Mouse (Mus musculus) E14TG2a.4 (cell line): ENCODE results near the gene Wdfy3.

Experiments used
- H3K27me3 ChIP-seq: 2 replicates; pipeline ENCODE4 v1.6.1; 2014; ENCODE audit warnings: low read length, control low read depth; ENCODE audit not compliant: insufficient read depth
- H3K36me3 ChIP-seq: 2 replicates; pipeline ENCODE4 v1.6.1; 2014; ENCODE audit warnings: low read length, control low read depth; ENCODE audit not compliant: insufficient read depth
- H3K4me1 ChIP-seq: replicated peaks from 2 replicates; pipeline ENCODE4 v1.6.1; 2014; ENCODE audit warnings: low read depth, low read length, control low read depth
- H3K4me3 ChIP-seq: replicated peaks from 2 replicates; pipeline ENCODE4 v1.5.1; 2014; ENCODE audit warnings: mild to moderate bottlenecking, low read length
- H3K9me3 ChIP-seq: 2 replicates; pipeline ENCODE4 v1.6.1; 2014; ENCODE audit warnings: low read length, control low read depth
- CTCF ChIP-seq: conservative IDR thresholded peaks from 2 replicates; pipeline ENCODE4 v1.5.1; 2014; ENCODE audit warnings: low read length
- NANOG ChIP-seq: IDR thresholded peaks from 2 replicates; pipeline ENCODE4 v1.6.1; 2014; ENCODE audit warnings: borderline replicate concordance, low read length, mixed read lengths
- POU5F1 ChIP-seq: IDR thresholded peaks from 2 replicates; pipeline ENCODE4 v1.6.1; 2014; ENCODE audit warnings: low read length, borderline replicate concordance

Gene Wdfy3

DNA sequence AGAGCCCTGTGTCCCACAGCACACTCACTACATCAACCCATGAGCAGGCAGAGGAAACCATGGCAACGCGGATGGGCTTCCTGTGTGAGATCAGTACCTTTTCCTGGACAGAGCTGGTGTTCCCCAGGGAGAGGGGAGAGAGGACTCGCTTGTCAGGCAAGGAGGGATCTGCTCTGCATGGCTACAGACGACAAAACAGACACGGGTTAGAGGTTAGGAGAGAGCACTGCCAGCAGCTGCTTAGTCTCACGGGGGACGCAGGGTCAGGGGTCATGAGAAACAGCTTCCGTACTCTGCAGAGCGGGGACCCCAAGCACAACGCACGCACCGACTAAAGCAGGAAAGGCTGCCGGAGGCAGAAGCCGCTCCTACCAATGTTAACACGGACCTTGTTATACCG is 133.8 kb downstream of the Wdfy3 start:
- Histone ChIP-seq H3K4me3 (no peak overlapping the region), H3K27me3 (no peaks in the 10 kb centered on the region), H3K36me3 (peaks cover 41% of the 10 kb centered on the region), H3K4me1 (peaks cover 21% of the 10 kb centered on the region), H3K9me3 (0 out of 2 replicates have a peak, but pooled peaks cover 2% of the 10 kb centered on the region)
- TF ChIP-seq NANOG (no peak), CTCF (no peak), POU5F1 (no peak)

DNA sequence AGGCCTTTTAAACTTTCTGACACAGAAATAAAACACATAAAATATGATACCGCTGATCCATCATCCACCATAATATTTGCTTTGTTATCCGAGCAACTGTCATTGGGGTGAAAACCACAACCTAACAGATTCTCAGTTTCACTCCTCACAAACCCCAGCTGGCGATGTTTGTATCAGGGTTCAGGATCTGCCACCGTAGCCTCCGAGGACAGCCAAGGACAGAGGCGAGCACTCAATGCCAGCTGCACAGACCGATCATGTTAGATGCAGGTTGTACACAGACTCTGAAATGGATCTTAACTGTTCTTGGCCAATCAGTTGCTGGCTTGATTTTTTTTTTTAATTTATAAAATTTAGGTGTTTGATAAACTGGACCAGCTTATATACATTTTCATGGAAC is 135.1 kb downstream of the Wdfy3 start:
- H3K4me3 ChIP-seq, result no peak overlapping the region

DNA sequence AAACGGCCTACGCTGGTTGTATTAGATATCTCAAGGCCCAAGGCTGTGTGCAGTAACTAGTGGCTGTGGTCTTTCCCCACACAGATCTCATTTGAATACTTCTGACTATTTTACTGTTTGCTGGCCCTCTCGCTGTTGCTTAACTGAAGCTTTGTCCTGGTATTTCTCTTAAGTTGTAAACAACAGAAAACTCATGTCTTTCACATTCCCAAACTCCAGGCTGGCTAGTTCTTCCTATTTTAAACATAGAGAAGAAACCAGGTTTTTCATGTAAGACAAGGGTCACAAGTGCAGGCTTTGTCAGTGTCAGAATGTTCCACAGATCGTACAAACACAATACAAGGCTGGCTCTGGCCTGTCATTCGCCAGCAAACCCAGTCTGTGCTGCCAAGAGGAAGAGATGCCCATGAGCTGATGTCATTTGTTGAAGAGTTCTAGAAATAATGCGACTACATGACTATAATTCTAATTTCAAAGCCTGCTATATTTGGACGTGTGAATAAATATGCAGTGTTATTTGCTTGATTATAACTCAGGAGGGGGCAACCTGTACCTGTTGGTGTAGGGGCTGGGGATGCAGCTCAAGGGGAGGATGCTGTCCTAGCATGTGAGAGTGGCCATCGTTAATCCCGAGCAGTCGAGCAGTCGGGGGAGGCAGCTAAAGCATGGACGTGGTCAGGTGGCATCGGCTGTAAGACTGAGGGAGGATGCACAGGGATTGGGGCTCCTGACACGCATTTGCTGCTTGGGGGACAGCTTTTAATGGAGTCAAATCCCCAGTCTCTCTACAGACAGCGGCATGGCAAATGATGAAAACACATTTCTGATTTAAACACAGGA is 136.5 kb downstream of the Wdfy3 start:
- peaks cover 29% of the 10 kb centered on the region for H3K4me1 ChIP-seq
- H3K9me3 ChIP-seq, result 0 out of 2 replicates have a peak, but pooled peaks cover 2% of the 10 kb centered on the region
- H3K4me3 ChIP-seq, result no peak overlapping the region
- no peaks in the 10 kb centered on the region for H3K27me3 ChIP-seq
- peaks cover 53% of the 10 kb centered on the region for H3K36me3 ChIP-seq
- TF ChIP-seq CTCF (no peak), POU5F1 (no peak), NANOG (no peak)

More for the DNA sequence above, 135.1 kb downstream of the Wdfy3 start:
- Histone ChIP-seq H3K36me3 (peaks cover 41% of the 10 kb centered on the region), H3K4me1 (peaks cover 26% of the 10 kb centered on the region), H3K27me3 (no peaks in the 10 kb centered on the region), H3K9me3 (0 out of 2 replicates have a peak, but pooled peaks cover 2% of the 10 kb centered on the region)
- TF ChIP-seq NANOG (no peak), CTCF (no peak), POU5F1 (no peak)

DNA sequence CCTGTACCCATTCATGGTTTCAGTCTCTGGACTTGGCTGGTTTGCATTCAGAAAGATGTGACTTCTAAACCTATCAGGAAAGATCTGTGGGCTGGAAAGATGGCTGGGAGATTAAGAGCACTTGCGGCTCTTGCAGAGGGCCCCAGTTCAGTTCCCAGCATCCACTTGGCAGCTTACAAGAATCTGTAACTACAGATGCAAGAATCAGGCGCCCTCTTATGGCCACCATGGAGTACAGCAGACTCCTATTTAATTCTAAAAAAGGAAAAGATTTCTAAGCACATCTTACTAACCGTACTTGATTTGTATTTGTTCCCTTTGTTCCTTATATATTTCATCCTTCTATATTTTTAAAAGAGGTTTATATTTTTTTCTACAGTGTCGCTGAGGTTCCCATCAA is 137.7 kb downstream of the Wdfy3 start:
- TF ChIP-seq NANOG, result no peak
- no peak for TF ChIP-seq POU5F1
- peak; percentile 77 for TF ChIP-seq CTCF
- Histone ChIP-seq H3K9me3 (0 out of 2 replicates have a peak, but pooled peaks cover 2% of the 10 kb centered on the region), H3K36me3 (peaks cover 48% of the 10 kb centered on the region), H3K27me3 (no peaks in the 10 kb centered on the region), H3K4me1 (peaks cover 19% of the 10 kb centered on the region), H3K4me3 (no peak overlapping the region)

DNA sequence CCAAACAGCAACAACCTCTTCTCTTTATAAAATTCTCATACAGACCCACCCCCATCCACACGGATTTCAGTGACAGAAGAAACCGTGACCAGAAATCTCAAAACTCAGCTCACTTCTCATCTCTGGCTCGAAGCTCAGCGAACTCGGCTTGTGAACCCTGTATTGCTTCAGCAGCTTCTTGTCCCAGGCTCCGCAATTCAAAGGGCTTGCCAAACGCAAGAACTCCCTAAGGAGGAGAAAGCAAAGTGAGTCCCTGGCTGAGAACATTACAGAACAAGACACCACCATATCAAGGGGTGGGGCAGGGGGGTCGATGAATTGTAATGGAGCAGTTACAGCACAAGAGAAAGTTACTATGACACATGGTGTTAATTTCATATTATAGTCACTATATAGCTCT is 143.4 kb downstream of the Wdfy3 start:
- no peaks in the 10 kb centered on the region for H3K27me3 ChIP-seq

DNA sequence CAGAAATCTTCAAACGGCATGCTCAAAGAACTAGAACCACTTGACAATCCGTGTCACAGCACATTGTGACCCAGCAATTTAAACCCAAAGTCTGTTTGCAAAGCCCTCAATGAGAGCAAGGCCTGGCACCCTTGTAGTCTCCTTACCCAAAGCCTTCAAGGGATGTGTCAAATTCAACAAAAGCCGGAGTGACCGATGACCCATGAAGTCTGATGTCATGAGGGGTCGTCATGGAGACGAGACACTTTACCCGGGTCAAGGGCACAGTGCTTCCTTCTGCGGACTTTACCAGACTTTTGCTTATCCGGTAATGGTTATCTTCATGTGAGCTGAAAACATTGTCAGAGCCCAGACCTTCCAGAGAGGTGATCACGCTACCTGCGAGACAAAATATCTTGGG is 146.0 kb downstream of the Wdfy3 start:
- Histone ChIP-seq H3K27me3 (no peaks in the 10 kb centered on the region), H3K9me3 (no peaks in the 10 kb centered on the region), H3K4me3 (no peak overlapping the region), H3K4me1 (no peaks in the 10 kb centered on the region), H3K36me3 (peaks cover 76% of the 10 kb centered on the region)
- TF ChIP-seq POU5F1, result no peak
- no peak for TF ChIP-seq CTCF
- no peak for TF ChIP-seq NANOG

More for the DNA sequence above, 143.4 kb downstream of the Wdfy3 start:
- Histone ChIP-seq H3K9me3 (no peaks in the 10 kb centered on the region), H3K36me3 (peaks cover 71% of the 10 kb centered on the region), H3K4me1 (peaks cover 8% of the 10 kb centered on the region), H3K4me3 (no peak overlapping the region)
- no peak for TF ChIP-seq NANOG
- TF ChIP-seq CTCF, result no peak
- no peak for TF ChIP-seq POU5F1

DNA sequence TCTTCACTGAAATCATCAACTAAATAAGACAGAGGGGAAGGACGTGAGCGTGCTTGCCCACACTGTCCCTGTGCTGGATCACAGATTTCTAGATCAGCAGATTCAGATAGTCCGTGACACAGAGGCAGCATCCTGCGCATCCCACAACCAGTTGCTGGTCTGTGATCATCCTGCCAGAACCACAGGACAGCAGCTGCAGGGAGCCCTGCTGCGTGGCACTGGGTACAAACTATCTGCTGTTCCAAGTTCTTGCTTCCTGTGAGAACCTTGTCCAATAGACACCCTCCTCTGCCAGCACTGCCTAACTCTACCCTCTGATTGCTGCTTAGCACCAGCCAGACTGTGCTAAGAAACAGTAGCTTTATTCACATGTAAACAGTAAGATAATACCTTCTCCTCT is 150.2 kb downstream of the Wdfy3 start:
- Histone ChIP-seq H3K4me1 (no peaks in the 10 kb centered on the region), H3K9me3 (no peaks in the 10 kb centered on the region), H3K36me3 (peaks cover 79% of the 10 kb centered on the region), H3K27me3 (no peaks in the 10 kb centered on the region), H3K4me3 (no peak overlapping the region)
- TF ChIP-seq CTCF (no peak), NANOG (no peak), POU5F1 (no peak)

DNA sequence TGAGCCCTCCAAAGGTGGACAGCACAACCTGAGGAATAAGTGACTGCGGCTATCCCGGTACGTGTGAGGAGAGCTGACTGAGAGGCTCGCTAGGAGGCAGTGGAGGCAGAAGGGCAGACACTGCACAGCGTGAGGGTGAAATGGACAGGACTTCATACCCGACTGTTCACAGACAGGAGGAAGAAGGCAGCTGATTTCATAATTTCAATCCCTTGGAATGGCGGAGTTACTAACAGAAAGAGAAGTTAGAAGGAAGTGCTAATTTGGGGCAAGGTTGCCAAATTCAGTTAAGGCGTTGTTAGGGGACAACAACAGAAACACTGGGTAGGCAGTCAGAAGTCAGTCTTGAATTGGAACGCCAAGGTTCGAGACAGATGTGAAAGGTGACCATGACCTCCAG is 160.3 kb downstream of the Wdfy3 start:
- H3K9me3 ChIP-seq, result no peaks in the 10 kb centered on the region
- peaks cover 7% of the 10 kb centered on the region for H3K4me1 ChIP-seq
- TF ChIP-seq POU5F1 (no peak), NANOG (no peak), CTCF (no peak)
- peaks cover 81% of the 10 kb centered on the region for H3K36me3 ChIP-seq
- no peaks in the 10 kb centered on the region for H3K27me3 ChIP-seq
- H3K4me3 ChIP-seq, result no peak overlapping the region
